Mouse (Mus musculus) lung, postnatal 25 days (tissue): ENCODE results near the gene Vasn.

ENCODE experiments used
- DNase-seq: peaks from one replicate; pipeline ENCODE4 v3.0.0; 2022; ENCODE audit warnings: low spot score

The Vasn gene

DNA sequence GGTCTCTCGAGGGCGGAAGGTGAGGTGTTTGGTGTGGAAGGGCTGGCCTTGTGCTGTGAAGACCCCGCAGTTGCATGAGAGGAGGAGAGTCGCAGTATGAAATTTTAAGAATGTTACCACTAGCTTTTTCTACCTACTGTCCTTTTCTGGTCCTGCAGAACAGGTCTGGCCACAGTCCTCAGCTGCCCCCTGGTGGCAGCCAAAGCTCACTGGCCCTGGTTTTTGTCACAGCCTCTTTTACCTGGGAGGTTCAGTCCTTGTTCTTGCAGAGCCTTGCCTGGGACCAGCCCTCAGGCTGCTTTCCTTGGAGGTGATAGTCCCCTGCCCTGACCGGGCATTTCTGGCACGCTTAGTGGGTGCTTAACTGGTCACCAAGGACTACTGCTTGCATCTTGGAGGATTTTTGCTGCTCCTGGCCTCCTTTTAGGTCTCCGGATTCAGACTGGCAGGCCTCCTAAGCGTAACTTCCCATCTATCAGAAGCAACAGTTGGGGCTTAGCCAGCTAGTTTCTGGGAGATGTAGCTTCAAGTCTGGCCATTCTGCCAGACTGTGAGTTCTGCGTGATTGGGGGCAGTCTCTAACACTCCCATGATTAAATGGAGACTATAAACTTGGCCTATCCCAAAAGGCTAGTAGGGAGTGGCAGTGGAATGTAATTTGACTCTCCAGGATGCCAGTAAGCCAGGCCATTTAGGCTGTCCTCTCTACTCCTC lies 31.8 kb upstream of the Vasn start:
- DNase-seq: peak; percentile 88

DNA sequence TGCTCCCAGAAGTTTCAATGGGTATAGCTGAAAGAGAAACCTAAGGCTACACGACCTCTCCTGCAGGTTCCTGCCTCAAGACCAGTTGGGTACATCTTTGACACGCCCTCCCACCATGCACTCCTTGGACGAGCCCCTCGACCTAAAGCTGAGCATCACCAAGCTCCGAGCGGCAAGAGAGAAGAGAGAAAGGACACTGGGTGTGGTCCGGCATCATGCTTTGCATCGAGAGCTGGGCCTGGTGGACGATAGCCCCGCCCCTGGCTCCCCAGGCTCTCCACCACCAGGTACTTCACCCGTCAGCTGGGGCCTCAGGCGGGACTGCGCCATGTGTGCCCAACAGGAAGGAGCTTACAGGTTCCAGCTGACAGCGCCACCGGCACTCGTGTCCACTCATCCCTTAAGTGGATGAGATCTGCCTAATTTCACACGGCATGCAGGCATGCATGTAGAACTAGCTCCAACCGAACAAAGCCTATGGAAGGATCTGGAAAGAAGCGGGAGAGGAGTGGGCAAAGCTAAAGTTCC lies 31.1 kb upstream of the Vasn start:
- DNase-seq: peak; percentile 31

DNA sequence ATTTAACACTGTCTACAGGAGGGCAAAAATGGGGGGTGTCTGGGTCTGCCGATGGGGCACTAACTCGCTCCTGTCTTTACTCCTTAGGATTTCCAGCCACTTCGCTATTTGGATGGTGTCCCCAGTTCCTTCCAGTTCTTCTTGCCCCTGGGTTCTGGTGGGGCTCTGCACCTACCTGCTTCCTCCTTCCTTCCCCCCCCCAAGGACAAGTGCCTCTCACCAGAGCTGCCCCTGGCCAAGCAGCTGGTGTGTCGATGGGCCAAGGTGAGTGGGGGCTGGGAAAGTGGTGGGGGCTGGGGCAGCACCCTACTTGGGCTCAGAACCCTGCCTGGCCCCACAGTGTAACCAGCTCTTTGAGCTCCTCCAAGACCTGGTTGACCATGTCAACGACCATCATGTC lies 28.5 kb upstream of the Vasn start:
- no peak for DNase-seq

DNA sequence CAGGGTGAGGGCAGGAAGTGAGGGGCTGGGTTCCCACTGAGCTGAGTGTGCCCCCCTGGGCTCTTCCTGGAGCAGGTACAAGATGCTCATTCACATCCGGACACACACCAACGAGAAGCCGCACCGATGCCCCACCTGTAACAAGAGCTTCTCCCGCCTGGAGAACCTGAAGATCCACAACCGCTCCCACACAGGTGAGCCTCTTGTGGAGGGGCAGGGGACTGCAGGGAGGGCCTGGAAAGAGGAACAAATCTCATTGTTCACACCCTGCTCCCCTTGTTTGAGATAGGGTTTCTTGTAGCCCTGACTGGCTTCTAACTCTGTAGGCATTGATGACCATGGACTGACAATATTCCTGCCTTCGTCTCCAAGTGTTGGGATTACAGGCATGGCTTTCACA lies 28.1 kb upstream of the Vasn start:
- no peak for DNase-seq

DNA sequence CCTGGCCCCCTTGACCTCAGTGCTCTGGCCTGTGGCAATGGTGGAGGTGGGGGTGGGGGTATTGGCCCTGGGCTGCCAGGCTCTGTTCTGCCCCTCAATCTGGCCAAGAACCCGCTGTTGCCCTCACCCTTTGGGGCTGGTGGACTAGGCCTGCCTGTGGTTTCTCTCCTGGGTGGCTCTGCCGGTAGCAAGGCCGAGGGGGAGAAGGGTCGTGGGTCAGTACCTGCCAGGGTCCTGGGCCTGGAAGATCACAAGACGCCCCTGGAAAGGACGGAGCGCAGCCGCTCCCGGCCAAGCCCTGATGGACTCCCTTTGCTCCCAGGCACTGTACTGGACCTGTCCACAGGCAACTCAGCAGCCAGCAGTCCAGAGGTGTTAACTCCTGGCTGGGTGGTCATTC lies 26.0 kb upstream of the Vasn start:
- no peak for DNase-seq

DNA sequence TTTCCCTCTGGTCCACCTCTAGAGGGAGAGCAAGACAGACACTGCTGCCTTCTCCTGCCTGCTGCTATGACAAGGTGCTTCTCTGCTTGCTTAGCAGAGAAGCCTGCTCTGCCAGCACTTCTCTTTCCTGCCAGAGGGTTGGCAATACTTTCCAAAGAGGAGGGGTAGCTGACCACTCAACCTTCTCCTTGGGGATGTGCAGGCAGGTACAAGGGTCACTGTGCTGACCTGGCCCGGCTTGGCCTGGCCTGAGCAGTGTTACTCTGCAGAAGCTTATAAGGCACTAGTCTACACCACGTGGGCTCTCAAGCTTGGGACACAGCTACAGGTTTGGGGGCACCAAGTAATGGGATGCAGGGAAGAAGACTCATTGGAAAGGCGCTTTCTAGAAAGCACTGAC lies 25.1 kb upstream of the Vasn start:
- no peak for DNase-seq

DNA sequence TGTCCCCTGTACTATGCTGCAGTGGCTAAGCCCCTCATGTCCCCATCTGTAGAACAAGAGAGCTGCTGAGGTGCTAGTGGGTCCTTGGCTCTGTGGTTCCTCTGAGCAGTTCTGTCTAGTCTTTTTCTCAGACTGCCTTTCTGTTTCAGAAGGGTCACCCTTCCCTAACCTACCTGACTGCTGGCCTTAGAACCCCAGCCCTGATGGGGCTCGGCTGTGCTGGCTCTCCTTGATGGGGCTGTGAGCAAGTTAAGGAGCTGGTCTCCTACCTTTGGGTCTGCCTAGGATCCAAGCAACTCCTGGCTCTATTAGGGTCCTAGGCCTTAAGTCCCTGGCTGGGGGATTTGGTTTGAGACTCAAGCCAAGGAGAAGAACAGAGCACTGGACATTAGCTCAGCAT lies 24.4 kb upstream of the Vasn start:
- no peak for DNase-seq

DNA sequence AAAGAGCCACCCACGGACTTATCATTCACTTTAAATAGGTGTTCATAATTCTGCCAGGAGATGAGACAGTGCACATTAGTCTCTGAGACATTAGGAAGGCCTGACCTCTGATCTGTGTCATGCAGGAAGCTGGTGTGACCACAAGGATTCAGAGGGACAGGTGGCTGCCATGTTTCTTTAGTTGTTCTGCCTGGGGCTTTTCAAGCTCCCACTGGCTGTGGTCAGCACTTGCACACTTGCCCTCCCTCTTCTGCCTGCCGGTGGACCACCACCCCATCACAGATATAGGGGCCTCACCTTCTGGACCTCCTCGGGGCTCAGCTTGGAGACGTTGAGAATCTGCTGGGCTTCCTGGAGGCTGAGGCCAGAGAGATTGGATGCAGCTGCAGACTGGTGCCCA lies 22.9 kb upstream of the Vasn start:
- DNase-seq: no peak

DNA sequence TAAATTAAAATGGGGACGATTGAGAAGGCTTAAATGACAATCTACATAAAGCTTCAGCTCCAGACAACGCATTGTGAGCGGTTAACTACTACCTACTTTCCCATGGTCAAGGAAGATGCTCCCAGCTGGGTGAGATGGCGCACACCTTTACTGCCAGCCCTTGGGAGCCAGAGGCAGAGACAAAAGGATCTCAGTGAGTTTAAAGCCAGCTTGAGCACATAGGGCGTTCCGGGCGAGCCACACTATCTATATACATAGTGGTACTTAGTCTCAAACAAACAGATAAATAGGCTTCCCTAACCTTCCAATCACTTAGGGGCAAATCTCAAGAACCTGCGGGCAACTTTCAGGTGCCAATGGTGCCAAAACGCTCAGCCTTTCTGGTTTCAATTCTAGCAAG lies 15.7 kb upstream of the Vasn start:
- DNase-seq: no peak

DNA sequence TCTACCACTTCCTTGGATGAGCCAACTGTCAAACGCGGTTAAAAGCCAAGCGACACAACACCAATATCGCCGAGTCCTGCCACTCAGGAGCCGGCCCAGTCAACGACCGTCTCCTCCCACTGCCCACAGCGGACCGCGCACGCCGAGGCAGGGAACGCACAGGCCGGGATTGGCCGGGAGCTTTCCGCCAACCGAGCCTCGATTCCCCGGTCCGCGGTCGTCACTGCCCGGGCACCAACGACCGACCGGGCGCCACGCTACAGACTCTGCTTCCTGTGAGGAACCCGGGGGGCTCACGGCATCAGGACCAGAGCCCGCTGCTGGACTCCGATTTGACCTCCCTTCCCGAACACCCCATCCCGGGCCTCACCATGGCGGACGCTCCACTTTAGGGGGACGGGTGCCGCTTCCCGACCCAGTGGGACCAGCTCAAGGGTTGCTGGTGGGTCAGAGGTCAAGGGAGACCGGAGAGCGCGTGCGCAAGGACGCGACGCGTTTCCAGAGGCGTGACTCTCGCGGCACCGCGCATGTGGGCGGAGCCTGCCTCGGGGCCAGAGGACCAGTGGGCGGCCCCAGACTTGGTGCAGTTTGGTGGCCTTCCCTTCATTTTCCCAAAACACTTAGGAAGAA lies 15.1 kb upstream of the Vasn start, which contains the start of gene Pam16:
Pam16 (minus strand) TSS at position 508 of the 630 bp plus-strand sequence.
- DNase-seq: peak; percentile 93

DNA sequence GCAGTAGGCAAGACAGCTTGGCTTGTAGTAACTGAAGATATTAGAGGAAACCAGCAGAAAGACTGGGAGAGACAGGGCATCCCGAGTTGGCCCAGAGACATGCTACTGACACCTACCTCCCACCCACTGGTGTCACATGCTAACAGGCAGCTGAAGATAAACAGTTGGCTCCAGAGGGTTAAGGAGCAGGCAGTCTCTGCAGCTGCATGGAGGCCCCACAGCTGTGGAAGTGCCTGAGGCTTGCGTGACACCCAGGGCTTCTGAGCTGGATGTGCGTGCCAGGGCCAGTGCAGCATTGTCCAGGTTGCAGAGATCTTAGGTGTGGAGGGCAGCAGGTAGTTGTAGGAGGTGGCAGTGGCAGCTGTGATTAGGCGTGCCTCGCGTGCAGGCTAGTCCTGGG lies 12.6 kb upstream of the Vasn start:
- DNase-seq: no peak

DNA sequence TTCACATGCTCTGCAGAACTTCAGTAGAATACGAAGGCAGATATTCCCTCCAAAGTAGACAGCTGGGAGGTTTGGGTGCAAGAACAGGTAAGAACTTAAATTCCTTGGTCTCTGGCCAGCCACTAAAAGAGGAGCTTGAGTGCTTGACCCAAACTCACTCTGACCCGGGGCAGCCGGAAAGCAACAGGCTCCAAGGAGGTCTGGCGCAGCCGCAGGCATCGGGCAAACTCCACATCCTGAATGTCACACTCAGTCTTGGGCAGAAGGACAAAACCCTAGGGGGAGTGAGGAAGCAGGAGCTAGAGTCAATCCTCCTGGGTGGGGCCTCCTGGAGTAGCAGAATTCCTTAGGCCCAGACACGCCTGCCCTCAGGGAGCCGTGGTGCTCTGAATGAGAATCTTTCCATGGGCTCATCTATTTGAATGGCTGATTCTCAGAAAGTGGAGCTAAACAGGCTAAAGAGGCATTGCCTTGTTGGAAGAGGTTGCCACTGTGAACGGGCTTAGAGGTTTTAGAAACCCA lies 10.8 kb upstream of the Vasn start:
- DNase-seq: no peak

DNA sequence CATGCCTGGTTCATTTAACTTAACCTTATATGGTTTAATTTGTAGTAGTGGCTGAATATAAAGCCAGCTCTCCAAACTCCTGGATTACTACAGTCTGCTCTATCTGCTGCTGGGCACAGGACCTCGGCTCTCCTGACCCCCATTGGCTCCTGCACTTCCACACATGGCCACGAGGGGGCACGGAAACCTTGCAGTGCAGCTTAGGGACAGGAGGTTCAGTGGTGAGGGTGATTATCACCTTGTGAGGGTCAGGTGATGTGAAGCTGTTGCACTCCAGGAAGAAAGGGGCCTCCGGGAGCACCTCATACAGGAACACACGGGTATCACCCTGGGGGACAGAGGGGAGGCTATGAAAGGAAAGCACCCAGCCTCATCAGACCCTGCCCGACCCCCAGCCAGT lies 9.8 kb upstream of the Vasn start:
- DNase-seq: peak; percentile 82

DNA sequence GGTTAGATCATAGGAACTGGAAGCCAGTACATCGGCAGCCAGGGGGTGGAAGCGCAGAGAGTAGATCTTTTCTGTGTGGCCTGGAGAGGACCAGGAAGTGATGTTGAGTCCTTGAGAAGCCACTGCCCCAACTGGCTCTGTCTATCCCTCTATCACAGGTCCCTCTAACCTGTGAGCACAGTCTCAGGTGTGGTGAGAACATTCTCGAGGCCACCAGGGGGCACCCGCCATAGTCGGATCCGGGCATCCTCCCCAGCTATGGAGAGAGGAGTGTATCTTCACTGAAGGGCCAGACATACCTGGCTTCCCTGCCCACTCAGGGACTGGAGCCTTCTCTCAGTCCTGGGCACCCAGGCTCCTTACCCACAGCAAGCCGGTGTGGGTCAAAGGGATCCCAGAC lies 7.7 kb upstream of the Vasn start:
- peak; percentile 57 for DNase-seq

DNA sequence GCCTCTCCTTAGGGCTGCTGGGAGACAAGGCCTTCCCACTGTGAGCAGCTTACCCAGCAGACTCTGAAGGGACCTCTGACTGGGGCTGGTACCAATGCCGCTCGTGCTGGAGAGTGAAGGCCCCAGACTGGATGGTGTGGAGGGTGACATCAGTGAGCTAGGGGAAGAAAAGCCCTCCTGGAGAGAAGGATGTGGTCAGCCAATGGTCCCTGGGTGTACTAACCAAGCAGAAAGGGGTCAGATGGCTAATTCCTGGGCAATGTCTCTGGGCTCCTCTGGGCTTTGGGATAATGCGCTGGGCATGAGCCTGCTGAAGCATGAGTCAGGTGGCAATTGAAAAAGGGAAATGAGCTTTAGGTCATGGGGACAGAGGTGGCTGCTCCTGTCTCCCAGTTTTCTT lies 6.1 kb upstream of the Vasn start:
- DNase-seq: no peak

DNA sequence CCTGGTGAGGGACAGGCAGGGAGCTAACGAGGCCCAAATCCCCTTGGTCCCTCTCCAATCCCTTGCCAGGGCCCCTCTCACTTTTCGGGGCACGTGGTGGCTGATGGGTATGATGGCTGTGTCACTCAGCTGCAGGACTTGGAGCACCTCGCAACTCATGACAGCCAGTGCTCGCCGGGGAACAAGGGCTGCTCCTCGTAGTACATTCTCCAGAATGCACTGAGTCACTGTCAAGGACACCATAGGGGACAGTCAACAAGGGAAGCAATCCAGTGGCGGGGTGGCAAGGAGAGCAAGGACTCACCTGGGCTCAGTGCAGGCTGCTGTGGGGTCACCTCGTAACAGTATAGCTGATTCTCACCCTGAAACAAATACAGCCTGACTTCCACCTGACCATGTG lies 5.1 kb upstream of the Vasn start:
- DNase-seq: no peak

DNA sequence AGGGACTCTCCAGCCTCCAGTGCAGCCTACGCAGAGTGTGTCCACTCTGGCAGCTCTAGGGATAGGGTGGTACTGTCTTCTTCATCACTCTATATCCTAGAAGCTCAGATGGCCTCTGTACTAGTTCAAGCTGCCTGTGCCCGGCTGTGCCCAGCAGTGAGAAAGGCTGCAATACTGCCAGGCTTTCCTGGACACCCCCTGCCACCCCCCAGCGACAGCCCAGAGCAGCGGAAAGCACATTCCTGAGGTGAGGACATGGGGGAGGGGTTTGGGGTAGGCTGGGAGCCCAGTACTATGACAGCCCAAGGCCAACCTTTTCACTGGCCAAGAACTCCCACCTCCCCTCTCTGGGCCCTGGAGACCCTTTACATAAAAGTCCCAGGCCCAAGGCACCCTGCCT lies 4.0 kb upstream of the Vasn start:
- no peak for DNase-seq

DNA sequence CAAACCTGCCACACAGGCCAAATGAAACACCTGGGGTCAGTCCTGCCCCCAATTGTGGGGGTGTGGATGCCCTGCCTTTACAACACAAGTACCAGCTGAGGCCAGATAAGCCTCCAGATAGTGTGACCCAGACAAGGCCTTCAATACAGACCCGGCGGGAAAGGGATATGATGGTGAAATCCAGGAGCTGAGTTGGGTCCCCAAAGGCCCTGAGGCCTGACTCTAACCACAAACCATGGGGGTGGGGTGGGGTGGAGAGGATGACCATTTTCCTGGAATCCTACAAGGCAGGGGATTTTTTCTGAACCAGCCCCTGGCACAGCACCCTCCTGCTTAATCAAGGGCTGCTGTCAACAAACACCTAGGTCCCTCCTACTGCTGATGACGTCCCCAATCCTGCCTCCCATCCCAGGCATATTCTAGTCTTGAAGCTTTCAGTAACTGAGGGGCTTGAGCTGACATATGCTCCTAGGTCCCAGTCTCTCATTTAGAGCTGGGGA lies 800 bp upstream of the Vasn start:
- no peak for DNase-seq

DNA sequence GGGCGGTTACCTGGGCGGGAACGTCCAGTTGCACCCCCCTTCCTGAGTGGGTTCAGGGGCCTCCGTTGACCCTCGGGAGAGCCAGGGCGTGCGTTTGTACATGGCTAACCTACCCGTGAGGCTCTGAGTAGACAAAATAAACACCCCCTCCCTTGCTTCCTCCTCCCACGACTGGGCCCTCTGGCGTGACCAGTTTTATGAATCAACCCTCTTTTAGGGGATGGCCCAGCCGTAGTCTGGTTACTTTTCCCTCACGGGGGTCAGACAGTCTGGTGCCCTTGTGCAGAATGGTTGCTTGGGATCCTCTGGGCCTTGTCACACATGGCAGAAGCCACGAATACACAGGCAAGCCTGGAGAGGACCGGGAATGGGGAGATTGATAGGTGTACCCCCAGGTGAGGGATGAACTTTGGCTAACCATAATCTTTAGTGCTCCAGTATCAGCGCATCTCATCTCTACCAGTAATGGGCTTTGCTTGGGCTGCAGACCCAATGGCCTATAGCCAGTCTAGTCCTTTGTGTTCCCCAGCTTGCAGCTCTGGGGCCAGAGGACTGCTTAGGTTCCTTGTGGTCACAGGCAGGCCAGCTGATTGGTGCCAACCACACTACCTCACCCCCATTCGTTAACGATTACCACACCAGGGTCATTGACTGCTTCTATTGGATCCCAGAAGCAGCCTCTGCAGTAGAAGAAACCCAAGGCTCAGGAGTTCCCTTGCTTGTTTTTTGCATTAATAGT lies 695 bp downstream of the Vasn start:
- DNase-seq: peak; percentile 58

DNA sequence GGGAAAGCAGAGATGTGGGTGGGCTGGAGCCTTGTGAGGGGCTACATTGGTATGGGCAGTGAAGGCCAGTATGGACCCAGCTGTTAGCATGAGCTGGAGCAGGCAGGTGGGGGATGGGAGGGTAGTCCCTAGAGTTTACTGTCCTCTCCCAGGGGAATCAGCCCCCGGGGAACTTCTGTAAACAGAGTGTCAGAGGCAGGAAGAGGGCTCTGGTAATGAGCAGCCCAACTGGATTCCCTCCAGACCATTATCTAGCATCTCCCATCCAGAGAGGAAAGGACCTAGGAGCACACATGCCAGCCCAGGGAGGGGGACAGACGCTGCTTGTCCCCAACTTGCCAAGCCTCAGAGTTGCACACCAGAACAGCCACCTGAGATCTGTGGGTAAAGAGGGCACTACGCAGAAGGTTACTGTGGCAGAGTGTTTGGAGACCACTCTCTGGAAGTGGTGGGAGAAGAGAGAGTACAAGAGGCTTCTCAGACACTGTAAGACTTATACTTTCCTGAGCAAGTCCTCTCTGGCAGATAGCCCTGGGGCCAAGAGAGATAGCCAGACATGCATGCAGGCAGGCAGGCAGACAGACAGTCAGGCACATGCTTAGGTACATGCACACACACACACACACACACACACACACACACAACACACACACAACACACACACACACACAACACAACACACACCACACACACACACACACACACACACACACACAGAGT lies 1.5 kb downstream of the Vasn start:
- peak; percentile 78 for DNase-seq

DNA sequence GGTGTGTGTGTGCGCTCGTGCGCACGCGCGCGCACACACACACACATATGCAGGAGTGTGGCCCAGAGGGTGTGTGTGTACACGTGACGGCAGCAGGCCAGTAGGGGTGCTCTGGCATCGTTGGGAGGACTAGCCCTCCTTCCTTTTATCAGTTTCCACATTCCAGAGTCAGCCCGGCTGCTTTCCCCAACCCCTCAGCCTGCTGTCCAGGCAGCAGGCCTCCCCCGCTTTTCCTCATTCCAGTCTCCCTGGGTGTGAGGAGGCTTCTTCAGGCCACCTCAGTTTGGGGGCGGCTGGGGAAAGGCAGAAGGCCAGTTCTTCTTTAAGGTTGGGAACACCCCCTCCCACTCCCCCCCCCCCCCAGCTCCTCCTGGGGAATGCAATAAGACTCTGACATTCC lies 2.4 kb downstream of the Vasn start:
- peak; percentile 83 for DNase-seq

DNA sequence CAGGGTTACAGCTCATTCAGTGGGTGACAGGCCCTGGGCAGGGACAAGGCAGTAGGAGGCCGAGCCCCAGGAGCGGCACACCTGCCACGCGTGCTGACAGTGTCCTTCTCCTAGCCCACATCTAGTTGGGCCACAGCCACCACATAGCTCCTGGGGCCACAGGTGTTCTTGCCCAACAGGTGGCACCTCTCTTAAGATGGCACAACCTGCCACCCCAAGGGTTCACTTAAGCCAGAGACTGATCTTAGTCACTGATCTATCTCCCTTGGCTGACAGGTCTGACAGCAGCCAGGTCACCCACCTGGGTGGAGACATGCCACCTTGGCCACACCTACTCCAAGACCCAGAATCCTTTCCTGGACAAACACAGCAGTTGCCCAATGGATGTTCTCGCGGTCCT lies 3.2 kb downstream of the Vasn start:
- peak; percentile 37 for DNase-seq
